Mouse (Mus musculus): ENCODE results near the gene Psg28. TPM values are rescaled to one million over a fixed set of nuclear protein-coding genes. Genes with fewer than 3 reads are reported as not detected.

Psg28 gene
- not detected for polyA plus RNA-seq (2015; fragmentation: Illumina TruSeq; extraction: RNeasy Lipid Tissue Mini Kit (QIAGEN cat#74804); ENCODE audit: insufficient read depth, low read depth, low replicate concordance)

GRCm38 (mm10) chr7:18431941-18432340 lies at the start of gene Psg28:
TSS of gene Psg28 (minus strand) at chr7:18432041.

Other genes starting within 250 kb of the Psg28 start
- not detected for gene Mill1, start 186.7 kb downstream of the Psg28 start, polyA plus RNA-seq (2015; fragmentation: Illumina TruSeq; extraction: RNeasy Lipid Tissue Mini Kit (QIAGEN cat#74804); ENCODE audit: insufficient read depth, low read depth, low replicate concordance)
- gene Psg18, start 77.0 kb downstream of the Psg28 start, polyA plus RNA-seq (2015; fragmentation: Illumina TruSeq; extraction: RNeasy Lipid Tissue Mini Kit (QIAGEN cat#74804); ENCODE audit: insufficient read depth, low read depth, low replicate concordance): not detected
- gene Psg26, start 52.1 kb upstream of the Psg28 start, polyA plus RNA-seq (2015; fragmentation: Illumina TruSeq; extraction: RNeasy Lipid Tissue Mini Kit (QIAGEN cat#74804); ENCODE audit: insufficient read depth, low read depth, low replicate concordance): not detected
- gene Psg25, start 100.2 kb upstream of the Psg28 start, polyA plus RNA-seq (2015; fragmentation: Illumina TruSeq; extraction: RNeasy Lipid Tissue Mini Kit (QIAGEN cat#74804); ENCODE audit: insufficient read depth, low read depth, low replicate concordance): not detected
- not detected for gene Psg27, start 135.3 kb upstream of the Psg28 start, polyA plus RNA-seq (2015; fragmentation: Illumina TruSeq; extraction: RNeasy Lipid Tissue Mini Kit (QIAGEN cat#74804); ENCODE audit: insufficient read depth, low read depth, low replicate concordance)
- not detected for gene Psg23, start 184.5 kb upstream of the Psg28 start, polyA plus RNA-seq (2015; fragmentation: Illumina TruSeq; extraction: RNeasy Lipid Tissue Mini Kit (QIAGEN cat#74804); ENCODE audit: insufficient read depth, low read depth, low replicate concordance)
- not detected for gene Psg21, start 224.7 kb upstream of the Psg28 start, polyA plus RNA-seq (2015; fragmentation: Illumina TruSeq; extraction: RNeasy Lipid Tissue Mini Kit (QIAGEN cat#74804); ENCODE audit: insufficient read depth, low read depth, low replicate concordance)

Data from pancreas, adult 10 weeks (tissue).